Mouse (Mus musculus): Measurements from ENCODE around the gene Noct. TPM values are rescaled to one million over a fixed set of nuclear protein-coding genes. Genes with fewer than 3 reads are reported as not detected.

The Noct gene
- polyA plus RNA-seq, 2 experiments: 19.0 to 25.5 TPM

GRCm38 (mm10) chr3:51258070-51258469 lies 33.8 kb downstream of the Noct start:
- Histone ChIP-seq H3K9me3 (ENCODE audit: control insufficient read depth, low read length) (no peaks in the 10 kb centered on the region), H3K4me1 (replicated peaks; ENCODE audit: control insufficient read depth in 2 of 2, insufficient read depth in 2 of 2, low read length in 1 of 2) (no peaks in the 10 kb centered on the region), H3K9ac (replicated peaks) (no peak overlapping the region), H3K4me3 (ENCODE audit: insufficient read depth in 1 of 2, low read depth in 2 of 2, low read length in 2 of 2) (no peak overlapping the region), H3K4me2 (ENCODE audit: low read depth) (no peak overlapping the region), H3K27me3 (ENCODE audit: control insufficient read depth, insufficient read depth, low read length) (no peaks in the 10 kb centered on the region), H3K36me3 (replicated peaks; ENCODE audit: control insufficient read depth, insufficient read depth, low read depth) (peaks cover 79% of the 10 kb centered on the region), H3K27ac (no peak overlapping the region)
- no peak for ATAC-seq (ENCODE audit: insufficient read depth)
- TF ChIP-seq EP300 (IDR thresholded peaks at IDR 0.05; ENCODE audit: low read depth) (no peak), CTCF (IDR thresholded peaks at IDR 0.05; ENCODE audit: low read depth) (no peak)
- DNase-seq (ENCODE audit: low read depth in 3 of 3, low spot score in 3 of 3): no peak
- WGBS (ENCODE audit: insufficient replicate concordance): 75% methylated on average over 5 of the region's 5 CpGs

- TF ChIP-seq EP300 (IDR thresholded peaks at IDR 0.05; ENCODE audit: low read depth) (no peak), CTCF (IDR thresholded peaks at IDR 0.05; ENCODE audit: low read depth) (no peak)
- peaks cover 69% of the 10 kb centered on the region for H3K36me3 ChIP-seq (replicated peaks; ENCODE audit: control insufficient read depth, insufficient read depth, low read depth)
Observed at GRCm38 (mm10) chr3:51262942-51263341, 38.7 kb downstream of the Noct start.

GRCm38 (mm10) chr3:51268434-51268833 lies 44.2 kb downstream of the Noct start:
- Histone ChIP-seq H3K4me2 (ENCODE audit: low read depth) (no peak overlapping the region), H3K4me1 (replicated peaks; ENCODE audit: control insufficient read depth in 2 of 2, insufficient read depth in 2 of 2, low read length in 1 of 2) (peaks cover 0 to 6% of the 10 kb centered on the region in 2 experiments; a peak in 1 of 4 replicates), H3K36me3 (replicated peaks; ENCODE audit: control insufficient read depth, insufficient read depth, low read depth) (peaks cover 30% of the 10 kb centered on the region), H3K4me3 (ENCODE audit: insufficient read depth in 1 of 2, low read depth in 2 of 2, low read length in 2 of 2) (no peak overlapping the region), H3K27me3 (ENCODE audit: control insufficient read depth, insufficient read depth, low read length) (no peaks in the 10 kb centered on the region), H3K27ac (no peak overlapping the region), H3K9ac (replicated peaks) (no peak overlapping the region), H3K9me3 (ENCODE audit: control insufficient read depth, low read length) (no peaks in the 10 kb centered on the region)
- DNase-seq (ENCODE audit: low read depth in 3 of 3, low spot score in 3 of 3): no peak
- 84% methylated on average over 12 of the region's 12 CpGs for WGBS (ENCODE audit: insufficient replicate concordance)
- ATAC-seq (ENCODE audit: insufficient read depth): no peak
- TF ChIP-seq EP300 (IDR thresholded peaks at IDR 0.05; ENCODE audit: low read depth): no peak
- TF ChIP-seq CTCF (IDR thresholded peaks at IDR 0.05; ENCODE audit: low read depth): no peak

More at GRCm38 (mm10) chr3:51262942-51263341, 38.7 kb downstream of the Noct start:
- no peak overlapping the region for H3K4me3 ChIP-seq (ENCODE audit: insufficient read depth in 1 of 2, low read depth in 2 of 2, low read length in 2 of 2)
- no peak for DNase-seq (ENCODE audit: low read depth in 3 of 3, low spot score in 3 of 3)
- H3K9me3 ChIP-seq (ENCODE audit: control insufficient read depth, low read length): no peaks in the 10 kb centered on the region
- no peaks in the 10 kb centered on the region for H3K4me1 ChIP-seq (replicated peaks; ENCODE audit: control insufficient read depth in 2 of 2, insufficient read depth in 2 of 2, low read length in 1 of 2)
- no peak overlapping the region for H3K27ac ChIP-seq
- WGBS (ENCODE audit: insufficient replicate concordance): 88% methylated on average over 8 of the region's 8 CpGs
- H3K27me3 ChIP-seq (ENCODE audit: control insufficient read depth, insufficient read depth, low read length): no peaks in the 10 kb centered on the region
- H3K4me2 ChIP-seq (ENCODE audit: low read depth): no peak overlapping the region
- ATAC-seq (ENCODE audit: insufficient read depth): no peak
- no peak overlapping the region for H3K9ac ChIP-seq (replicated peaks)

GRCm38 (mm10) chr3:51270069-51270817 lies 46.0 kb downstream of the Noct start:
- no peak for TF ChIP-seq EP300 (IDR thresholded peaks at IDR 0.05; ENCODE audit: low read depth)
- TF ChIP-seq CTCF (IDR thresholded peaks at IDR 0.05; ENCODE audit: low read depth): no peak
- H3K27ac ChIP-seq: no peak overlapping the region
- ATAC-seq (ENCODE audit: insufficient read depth): no peak

GRCm38 (mm10) chr3:51275956-51276398 lies 51.7 kb downstream of the Noct start:
- peak overlapping the region; percentile 67 to 87 for H3K4me3 ChIP-seq (ENCODE audit: insufficient read depth in 1 of 2, low read depth in 2 of 2, low read length in 2 of 2)
- peak overlapping the region; percentile 64 for H3K4me2 ChIP-seq (ENCODE audit: low read depth)
- peak overlapping the region; percentile 81 for H3K9ac ChIP-seq (replicated peaks)
- H3K36me3 ChIP-seq (replicated peaks; ENCODE audit: control insufficient read depth, insufficient read depth, low read depth): no peaks in the 10 kb centered on the region
- peaks cover 9 to 11% of the 10 kb centered on the region in 2 experiments for H3K4me1 ChIP-seq (replicated peaks; ENCODE audit: control insufficient read depth in 2 of 2, insufficient read depth in 2 of 2, low read length in 1 of 2)
- H3K27me3 ChIP-seq (ENCODE audit: control insufficient read depth, insufficient read depth, low read length): no peaks in the 10 kb centered on the region
- peak overlapping the region; percentile 79; the same call in 1 of the 2 replicates for H3K27ac ChIP-seq
- ATAC-seq (ENCODE audit: insufficient read depth) (peak; percentile 92), DNase-seq (ENCODE audit: low read depth in 3 of 3, low spot score in 3 of 3) (peak; percentile 92 to 95 (median 93))
- TF ChIP-seq CTCF (IDR thresholded peaks at IDR 0.05; ENCODE audit: low read depth) (no peak), EP300 (IDR thresholded peaks at IDR 0.05; ENCODE audit: low read depth) (0 out of 2 replicates have a peak, but pooled peaks have one; percentile 34)
- WGBS (ENCODE audit: insufficient replicate concordance): under 1% methylated on average over 33 of the region's 33 CpGs
- no peaks in the 10 kb centered on the region for H3K9me3 ChIP-seq (ENCODE audit: control insufficient read depth, low read length)

More at GRCm38 (mm10) chr3:51270069-51270817, 46.0 kb downstream of the Noct start:
- Histone ChIP-seq H3K4me1 (replicated peaks; ENCODE audit: control insufficient read depth in 2 of 2, insufficient read depth in 2 of 2, low read length in 1 of 2) (peaks cover under 1 to 10% of the 10 kb centered on the region in 2 experiments; a peak in 3 of 4 replicates), H3K4me2 (ENCODE audit: low read depth) (no peak overlapping the region), H3K36me3 (replicated peaks; ENCODE audit: control insufficient read depth, insufficient read depth, low read depth) (peaks cover 12% of the 10 kb centered on the region), H3K4me3 (ENCODE audit: insufficient read depth in 1 of 2, low read depth in 2 of 2, low read length in 2 of 2) (no peak overlapping the region), H3K9me3 (ENCODE audit: control insufficient read depth, low read length) (no peaks in the 10 kb centered on the region), H3K9ac (replicated peaks) (no peak overlapping the region), H3K27me3 (ENCODE audit: control insufficient read depth, insufficient read depth, low read length) (no peaks in the 10 kb centered on the region)
- WGBS (ENCODE audit: insufficient replicate concordance): 65% methylated on average over 12 of the region's 12 CpGs
- DNase-seq (ENCODE audit: low read depth in 3 of 3, low spot score in 3 of 3): no peak

All from liver, embryonic 14.5 days (tissue).